Mouse (Mus musculus): ENCODE results near the gene Pttg1ip.

DNA sequence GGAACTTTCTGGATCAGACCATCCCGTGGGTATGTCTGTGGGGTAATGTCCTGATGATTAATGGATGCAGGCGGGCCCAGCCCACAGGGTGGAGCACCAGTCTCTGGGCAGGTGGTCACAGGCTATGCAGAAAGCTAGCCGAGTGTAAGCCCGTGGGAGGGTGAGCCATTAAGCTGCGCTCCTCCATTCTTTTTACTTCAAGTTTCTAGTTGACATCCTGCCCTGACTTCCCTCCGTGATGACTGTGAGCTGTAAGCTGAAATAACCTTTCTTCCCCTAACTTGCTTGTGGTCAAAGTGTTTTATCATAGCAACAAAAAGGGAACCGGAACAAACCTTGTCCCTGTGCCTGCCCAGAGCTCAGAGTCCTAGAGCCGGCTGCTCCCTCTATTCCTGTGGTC lies 44.8 kb upstream of the Pttg1ip start:
- TF ChIP-seq CTCF (IDR thresholded peaks at IDR 0.05; ENCODE audit: borderline replicate concordance, extremely low read depth, insufficient read depth, insufficient read length) (no peak), POLR2A (IDR thresholded peaks at IDR 0.05; ENCODE audit: borderline replicate concordance, extremely low read depth, insufficient read depth, insufficient read length, poor library complexity, severe bottlenecking) (no peak)
